Mouse (Mus musculus) spleen, adult 12 weeks (tissue): Measurements from ENCODE around the gene Snn.

ENCODE experiments used
- DNase-seq: peaks from one replicate; pipeline ENCODE4 v3.0.0; 2022; ENCODE audit warnings: low spot score

Gene Snn

GRCm38 (mm10) chr16:11086299-11086698, 25.6 kb downstream of the Snn start:
- DNase-seq: no peak

DNA sequence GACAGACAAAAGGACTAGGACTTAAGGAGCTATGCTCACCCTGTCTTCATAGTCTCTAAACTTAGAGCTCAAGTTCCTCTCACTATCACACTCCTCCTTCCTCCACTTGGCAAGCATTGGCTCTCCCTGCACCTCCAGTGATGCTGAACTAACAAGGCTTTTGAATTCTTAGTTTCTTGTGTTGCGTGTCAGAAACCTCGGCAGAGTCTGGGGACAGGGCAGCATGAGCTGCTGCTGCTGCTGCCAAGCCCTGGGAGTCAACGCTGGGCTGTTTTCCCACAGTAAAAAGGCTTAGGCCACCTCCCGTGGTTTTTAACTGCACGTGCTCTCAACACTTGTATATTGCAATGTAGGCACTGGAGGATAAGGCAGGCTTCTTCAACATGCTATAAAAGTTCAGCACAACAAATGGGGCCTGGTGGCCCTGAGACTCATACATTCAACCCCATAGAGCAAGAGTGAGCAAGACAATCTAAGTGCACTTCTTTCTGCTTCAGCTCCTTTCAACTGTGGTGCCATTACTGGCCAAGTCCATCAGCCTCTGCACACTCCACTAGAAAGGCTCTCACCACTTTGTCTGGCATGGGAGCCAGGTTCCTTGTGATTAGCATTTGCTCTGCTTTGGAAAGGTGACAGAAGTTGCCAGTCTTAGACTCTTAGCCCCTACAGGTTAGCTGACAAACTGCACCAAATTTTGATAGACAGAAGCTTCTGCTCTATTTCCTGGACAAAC, 26.3 kb downstream of the Snn start:
- DNase-seq: no peak

GRCm38 (mm10) chr16:11090836-11091570, 30.3 kb downstream of the Snn start:
- no peak for DNase-seq

GRCm38 (mm10) chr16:11092061-11092460, 31.3 kb downstream of the Snn start:
- no peak for DNase-seq

DNA sequence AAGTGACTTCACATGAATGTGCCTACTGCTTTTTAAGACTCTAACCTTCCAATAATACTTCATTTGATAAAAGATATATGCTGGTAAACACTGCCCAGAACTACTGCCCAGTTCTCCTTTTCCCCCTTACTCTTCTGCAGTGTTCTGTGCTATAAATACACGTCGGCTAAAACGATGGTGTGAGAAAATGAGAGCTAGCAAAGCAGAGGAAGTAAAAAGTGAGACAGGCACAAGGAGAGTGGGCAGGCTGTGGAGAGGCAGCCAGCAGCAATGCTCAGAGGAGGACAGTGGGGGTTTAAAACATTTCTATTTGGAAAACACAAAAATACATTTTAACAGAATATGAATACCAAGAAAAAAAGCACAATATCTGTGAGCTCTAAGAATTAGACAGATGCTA, 31.8 kb downstream of the Snn start:
- no peak for DNase-seq

DNA sequence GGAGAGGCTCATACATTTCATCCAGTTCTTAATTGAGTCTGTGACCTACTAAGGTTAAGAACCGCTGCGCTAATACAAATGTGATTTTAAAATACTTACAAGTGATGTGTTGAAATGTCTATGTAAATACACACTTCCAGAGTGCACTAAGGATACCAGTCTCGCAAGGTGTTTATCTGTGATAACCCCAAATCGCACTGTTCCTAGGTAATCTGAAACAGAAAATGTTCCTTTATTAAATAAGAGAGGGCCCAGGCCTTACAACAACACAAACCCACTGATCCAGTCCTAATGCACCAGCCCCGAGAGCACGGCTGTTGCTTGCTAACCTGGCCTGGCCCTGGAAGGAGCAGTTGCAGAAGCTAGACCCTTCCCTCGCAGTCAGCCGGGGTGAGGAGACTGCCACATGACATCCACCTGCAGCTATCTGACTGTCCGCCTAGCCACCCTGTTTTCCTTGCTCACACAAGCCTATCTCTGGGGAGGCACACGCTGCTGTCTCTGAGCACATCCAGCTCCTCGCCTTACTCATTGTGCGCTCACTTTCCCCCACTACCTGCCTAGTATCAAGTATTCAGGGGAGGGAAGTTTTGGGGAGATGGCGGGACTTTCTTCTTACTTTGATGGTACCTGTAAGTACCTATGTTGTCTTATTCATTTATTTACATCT, 33.1 kb downstream of the Snn start:
- DNase-seq: no peak

GRCm38 (mm10) chr16:11097301-11097700, 36.6 kb downstream of the Snn start:
- no peak for DNase-seq

GRCm38 (mm10) chr16:11104905-11105304, 44.2 kb downstream of the Snn start:
- no peak for DNase-seq

DNA sequence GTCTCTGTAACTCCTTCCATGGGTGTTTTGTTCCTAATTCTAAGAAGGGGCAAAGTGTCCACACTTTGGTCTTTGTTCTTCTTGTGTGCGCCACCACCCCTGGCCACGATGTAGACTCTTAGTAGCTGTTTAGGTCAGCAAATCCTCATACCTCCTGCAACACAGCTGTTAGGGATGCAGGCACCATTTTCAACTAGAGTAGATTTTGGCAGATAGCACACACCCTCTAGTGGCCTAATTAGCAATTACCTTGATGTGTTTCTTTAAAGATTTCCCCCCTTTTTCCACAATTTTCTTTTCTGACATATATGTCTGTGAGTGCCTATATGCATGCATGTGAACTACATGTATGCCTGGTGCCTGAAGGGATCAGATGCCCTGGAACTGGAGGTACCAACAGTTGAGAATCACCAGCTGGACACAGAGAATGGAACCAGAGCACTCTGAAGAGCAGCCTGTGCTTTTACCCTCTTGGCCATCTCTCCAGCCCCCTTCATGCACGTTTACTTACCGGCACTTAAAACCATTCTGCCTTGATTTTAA, 48.5 kb downstream of the Snn start:
- no peak for DNase-seq

GRCm38 (mm10) chr16:11122625-11123024, 61.9 kb downstream of the Snn start:
- no peak for DNase-seq

DNA sequence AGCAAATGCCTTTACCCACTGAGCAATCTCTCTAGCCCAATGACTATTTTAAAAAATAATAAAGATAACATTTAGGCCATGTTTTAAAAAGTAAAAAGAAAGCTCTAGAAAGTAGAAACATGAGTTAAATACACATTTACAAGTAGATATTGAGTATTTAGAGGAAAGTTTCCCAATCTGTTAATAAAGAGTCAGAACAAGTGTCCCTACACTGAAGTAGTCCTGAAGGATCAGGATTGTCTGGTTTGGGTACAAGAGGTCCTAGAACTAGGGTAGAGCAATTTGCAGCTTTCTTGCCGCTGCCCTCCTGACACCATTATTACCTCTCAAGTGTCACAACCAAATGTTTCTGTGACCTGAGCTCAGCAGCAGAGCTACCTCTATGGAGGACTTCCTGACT, 63.4 kb downstream of the Snn start:
- no peak for DNase-seq
